Mouse (Mus musculus) liver, adult 2 months (tissue): ENCODE data around the gene Adarb1.

ENCODE experiments used
- CTCF ChIP-seq: fragments of 200-500 bp; IDR thresholded peaks from 2 replicates; pipeline ENCODE4 v1.5.1; 2011; ENCODE audit warnings: low read depth, low read length, control low read depth
- POLR2A ChIP-seq: fragments of 200-500 bp; IDR thresholded peaks from 2 replicates; pipeline ENCODE4 v1.6.1; 2011; ENCODE audit warnings: low read length, control low read depth; ENCODE audit not compliant: insufficient read depth; ENCODE audit errors: extremely low read depth

DNA sequence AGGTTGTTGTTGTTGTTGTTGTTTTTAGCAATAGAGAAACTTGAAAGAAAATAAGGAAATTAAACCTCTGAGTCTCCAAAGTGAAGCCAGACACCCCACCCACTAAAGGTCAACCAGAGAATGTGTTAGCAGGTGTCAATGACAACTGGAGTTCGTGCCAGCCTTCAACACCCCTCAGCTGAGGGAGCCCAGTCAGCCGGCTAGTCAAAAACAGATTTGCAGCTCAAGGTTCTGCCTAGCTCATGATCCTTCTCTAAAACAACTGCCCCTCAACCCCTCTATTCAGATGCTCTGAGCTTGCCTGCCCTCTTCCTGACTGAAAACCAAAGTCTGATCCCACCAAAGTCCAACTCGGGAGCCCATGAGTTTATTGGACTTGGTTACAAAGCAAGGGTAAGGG is 23.7 kb upstream of the Adarb1 start:
- no peak for TF ChIP-seq POLR2A
- TF ChIP-seq CTCF: no peak
